Mouse (Mus musculus) embryo, embryonic 9.5 days (tissue): Measurements from ENCODE around the gene Med17.
"Not testable (repeated sequence)": the region's sequence is repeated elsewhere in the genome, so short reads cannot be mapped to it uniquely, and the experiment has no call there.

ENCODE experiments used
- DNase-seq: peaks from one replicate; pipeline ENCODE4 v3.0.0-alpha.2; 2017; ENCODE audit errors: extremely low spot score

Gene Med17

DNA sequence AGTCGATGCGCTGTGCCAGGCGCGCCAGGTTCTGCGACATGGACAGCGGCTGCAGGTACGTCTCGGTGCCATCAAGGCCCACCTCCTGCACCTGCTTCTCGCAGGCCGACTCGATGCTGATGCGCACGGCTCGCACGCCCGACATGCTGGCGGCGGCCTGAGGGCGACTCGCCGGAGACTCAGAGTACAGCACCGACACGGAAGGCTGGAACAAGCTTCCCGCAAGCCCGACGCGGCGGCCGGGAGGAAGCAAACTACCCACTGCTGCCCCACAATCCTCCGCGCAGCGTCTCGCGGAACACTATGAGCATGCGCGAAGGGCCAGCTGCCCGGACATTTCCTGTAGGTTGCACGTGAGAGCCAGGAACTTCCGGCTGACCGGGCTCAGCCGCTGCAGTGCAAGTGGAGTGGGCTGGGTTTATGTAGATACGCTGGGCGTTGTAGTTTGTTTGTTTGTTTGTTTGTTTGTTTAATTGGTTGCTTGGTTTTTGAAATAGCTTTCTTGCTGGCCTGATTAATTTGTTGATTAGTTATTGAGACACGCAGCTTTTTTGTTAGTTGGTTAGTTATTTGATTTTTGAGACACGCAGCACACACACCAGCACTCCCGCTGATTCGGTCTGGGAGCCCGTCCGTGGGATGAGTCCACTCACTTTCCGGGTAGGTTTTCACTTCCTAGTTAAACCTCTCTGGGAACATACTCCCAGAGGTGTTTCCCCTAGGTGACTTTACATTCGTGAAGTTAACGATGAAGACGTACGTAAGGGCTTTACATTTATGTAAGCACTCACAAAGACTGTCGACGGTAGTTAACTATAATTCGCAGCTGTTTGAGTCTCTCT lies at the start of gene Med17:
Gene Med17, minus strand, starts transcription at position 283 of the 842 bp plus-strand sequence.
- DNase-seq = peak; percentile 92

DNA sequence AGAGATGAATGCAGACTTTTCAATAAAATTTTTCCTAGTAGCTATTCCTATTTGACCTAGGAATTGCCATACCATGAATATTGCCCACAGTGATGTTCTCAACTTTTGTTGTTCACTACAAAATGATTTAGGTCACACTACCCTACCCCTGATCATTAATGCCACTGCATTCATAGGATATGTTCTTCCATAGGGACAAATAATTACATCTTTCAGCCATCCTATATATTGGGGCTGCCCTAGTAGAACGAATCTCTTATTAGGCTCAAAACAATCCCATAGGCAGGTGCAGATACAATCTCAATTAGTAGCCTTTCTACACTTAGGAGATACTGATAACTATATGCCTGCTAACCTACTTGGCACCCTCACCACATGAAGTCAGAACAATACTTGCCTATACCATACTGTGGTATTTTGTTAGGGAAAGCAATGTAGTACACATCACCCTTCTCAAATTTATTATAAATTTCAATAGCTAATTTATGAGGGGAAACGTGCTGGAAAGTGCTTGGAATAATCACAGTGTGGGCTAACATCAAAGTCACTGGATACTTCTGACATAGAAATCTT lies 38.5 kb upstream of the Med17 start:
- DNase-seq = no peak

DNA sequence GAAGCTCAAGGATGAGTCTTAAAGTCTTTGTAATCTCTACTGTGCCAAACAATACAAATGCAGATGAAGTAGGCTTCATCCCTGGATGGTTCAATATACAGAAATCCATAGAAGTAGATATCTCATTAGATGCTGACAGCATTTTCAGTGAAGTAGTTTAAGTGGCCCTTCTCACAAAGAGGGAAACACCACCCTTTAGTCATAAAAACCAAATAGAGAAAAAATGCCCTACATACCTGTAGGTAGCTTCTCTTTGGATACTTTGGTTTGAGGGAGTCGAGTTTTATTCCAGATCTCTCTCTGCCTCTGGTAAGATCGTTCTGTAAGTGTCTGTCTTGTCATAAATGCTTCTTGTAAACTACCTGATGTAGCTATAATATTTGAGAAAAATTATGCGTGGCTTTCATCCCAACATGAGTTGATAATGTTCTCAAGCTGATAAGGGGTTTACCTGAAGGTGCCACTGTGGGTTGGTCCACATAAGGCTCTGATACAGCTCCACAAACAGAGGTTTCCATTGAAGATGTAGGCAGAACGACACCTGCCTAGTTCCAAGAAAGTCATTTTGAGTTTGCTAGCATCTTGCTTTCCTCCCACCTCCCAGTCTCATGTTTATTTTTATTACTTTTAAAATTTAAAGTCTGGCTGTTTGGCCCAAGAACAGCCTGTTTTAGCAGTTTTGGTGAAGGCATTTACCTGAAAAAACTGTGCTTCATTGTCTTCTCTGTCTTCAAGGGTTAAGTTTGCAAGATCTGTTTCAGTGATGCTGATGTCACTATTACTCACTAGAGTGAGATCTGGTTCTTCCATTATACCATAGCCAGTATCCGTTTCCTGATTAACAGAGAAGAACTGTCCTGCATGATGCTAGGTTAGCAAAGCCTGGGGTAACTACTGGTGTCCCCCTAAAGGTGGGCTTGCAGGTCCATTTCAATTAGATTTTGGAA lies 37.8 kb upstream of the Med17 start:
- no peak for DNase-seq

GRCm38 (mm10) chr9:15316296-15316695 lies 36.6 kb upstream of the Med17 start:
- not testable (repeated sequence) for DNase-seq

GRCm38 (mm10) chr9:15314619-15315018 lies 34.9 kb upstream of the Med17 start:
- DNase-seq = no peak

- no peak for DNase-seq
Observed at GRCm38 (mm10) chr9:15313633-15314032, 33.9 kb upstream of the Med17 start.

DNA sequence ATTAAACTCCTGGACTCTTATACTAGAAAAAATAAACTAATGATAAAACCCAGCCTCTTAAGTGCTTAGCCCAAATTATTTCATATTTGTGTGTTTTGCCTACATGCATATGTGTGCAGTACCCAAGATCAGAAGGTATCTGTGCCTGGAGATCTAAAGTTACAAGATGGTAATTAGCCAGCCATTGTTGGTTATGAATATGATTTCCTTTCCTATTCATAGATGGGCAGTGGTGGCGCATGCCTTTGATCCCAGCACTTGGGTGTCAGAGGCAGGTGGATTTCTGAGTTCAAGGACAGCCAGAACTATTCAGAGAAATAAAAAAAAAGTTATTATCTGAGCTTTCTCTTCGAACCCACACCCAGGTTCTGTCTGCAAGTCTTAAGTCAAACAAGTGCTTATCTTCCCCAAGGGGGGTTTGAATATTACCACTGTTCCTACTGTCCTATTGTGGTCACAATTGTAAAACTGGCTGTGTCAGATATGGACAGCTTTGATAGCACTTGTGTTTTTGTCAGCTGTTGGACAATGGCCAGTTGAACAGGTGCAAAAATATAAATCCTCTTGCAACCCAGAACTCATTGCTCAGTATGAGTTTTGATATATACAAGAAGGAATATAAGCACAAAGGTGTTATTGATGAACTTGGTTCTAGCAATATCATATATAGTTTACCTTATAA lies 32.5 kb upstream of the Med17 start:
- DNase-seq = no peak

DNA sequence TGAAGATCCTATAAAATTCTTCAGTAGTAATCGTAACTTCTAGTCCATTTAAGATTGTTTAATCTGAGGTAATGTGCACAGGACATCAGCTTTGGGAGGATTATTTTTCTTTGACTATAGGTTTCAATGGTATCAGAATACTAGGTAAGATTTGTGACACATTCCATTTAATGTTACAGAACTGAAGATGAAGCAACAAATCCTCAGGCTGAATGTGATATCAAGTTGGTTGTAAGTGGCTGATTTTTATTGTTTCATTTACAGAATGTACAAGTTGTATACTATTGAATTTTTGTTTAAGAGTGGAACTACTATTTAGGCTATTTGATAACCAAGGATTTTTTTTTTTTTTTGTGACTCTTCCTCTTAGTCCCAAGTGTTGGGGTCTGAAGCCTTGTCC lies 30.4 kb upstream of the Med17 start:
- DNase-seq = no peak

- no peak for DNase-seq
Observed at GRCm38 (mm10) chr9:15309425-15309824, 29.7 kb upstream of the Med17 start.

DNA sequence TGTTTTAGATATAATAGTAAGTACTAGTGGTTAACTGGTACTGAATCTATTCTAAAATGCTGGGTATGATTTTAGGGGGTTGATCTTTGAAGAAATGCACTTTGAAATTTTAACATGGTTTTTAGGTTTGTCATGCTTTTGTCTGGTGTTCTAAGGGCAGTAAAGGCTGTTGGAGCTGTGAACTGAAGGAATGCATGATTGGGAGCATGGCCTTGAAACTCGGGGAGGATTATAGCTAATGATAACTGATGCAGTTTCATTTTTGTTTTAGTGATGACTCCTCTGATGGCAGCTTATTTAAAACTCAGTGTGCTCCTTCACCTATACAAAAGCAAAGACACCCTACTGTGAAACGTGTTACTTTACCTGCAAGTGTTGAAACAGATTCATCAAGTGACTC lies 28.5 kb upstream of the Med17 start:
- DNase-seq = no peak

DNA sequence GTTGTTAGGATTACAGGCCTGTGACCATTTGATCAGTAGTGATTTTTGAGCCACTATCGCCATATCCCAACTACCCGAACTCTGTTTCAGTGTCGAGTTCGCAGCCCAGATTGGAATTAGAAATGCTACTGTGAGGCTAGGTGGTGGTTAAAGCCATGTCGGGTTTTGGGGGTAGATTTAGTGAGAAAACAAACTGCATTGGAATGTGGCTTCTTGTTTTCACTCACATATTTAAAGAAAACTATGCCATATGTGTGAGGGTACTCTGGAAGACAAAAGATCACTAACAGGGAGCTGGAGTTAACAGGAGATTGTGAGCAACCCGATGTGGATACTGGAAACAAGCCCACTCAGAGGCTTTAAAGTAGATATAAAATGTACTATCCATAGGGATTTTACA lies 27.5 kb upstream of the Med17 start:
- no peak for DNase-seq

DNA sequence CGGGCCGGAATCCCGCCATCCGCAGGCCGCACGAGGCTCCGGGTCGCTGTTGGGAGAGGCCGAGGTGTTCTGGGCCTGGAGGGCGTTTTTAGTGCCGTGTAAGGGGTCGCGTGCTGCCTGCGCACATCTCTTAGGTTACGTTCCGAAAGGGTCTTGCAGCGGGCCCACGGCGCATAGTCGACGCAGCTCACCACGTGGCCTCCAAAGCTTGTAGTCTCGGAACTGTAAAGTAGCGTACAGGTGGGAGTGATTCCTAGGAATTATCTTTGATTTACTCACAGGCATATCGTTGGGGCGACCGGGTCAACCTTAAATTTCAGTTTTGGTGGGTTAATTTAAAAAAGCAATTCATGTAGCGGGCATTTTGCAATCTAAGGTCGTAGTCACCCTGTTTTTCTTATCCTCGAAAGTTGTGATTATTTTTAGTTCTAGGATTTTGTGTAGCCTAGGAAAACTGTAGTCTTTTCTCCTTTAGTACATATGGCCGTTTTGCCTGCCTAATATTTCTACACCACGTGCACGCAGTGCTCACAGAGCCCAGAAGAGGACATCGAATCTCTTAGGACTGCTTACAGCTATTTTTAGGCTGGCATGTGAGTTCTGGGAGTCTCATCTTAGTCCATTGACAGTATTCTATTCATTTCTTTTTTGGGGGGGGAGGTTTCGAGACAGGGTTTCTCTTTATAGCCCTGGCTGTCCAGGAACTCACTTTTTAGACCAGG lies 26.8 kb upstream of the Med17 start, which contains the start of gene 4931406C07Rik:
Gene 4931406C07Rik, minus strand, starts transcription at position 51 of the 722 bp plus-strand sequence.
- no peak for DNase-seq

- peak; percentile 98 for DNase-seq
Observed at GRCm38 (mm10) chr9:15305503-15306397, 26.0 kb upstream of the Med17 start, which contains the start of gene Taf1d. Gene Taf1d, plus strand, starts transcription at chr9:15306214.

- DNase-seq = no peak
Observed at GRCm38 (mm10) chr9:15302881-15303280, 23.1 kb upstream of the Med17 start.

GRCm38 (mm10) chr9:15302006-15302405 lies 22.3 kb upstream of the Med17 start:
- DNase-seq = not testable (repeated sequence)

GRCm38 (mm10) chr9:15301399-15301798 lies 21.7 kb upstream of the Med17 start:
- DNase-seq = no peak

DNA sequence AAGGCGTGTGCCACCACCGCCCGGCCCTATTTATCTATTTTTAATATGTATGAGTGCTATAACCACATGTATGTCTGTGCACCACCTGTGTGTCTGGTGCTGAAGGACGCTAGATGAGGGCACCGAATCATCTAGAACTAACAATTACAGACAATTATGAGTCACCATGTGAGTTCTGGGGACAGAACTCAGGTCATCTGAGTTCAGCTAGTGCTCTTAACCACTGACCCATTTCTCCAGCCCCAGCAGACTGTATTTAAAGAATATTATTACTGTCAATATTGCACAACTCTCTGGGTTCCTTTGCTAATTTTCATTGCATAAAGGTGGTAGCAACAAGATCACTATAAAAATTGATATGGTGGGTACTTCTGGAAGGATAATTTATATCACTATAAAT lies 20.3 kb upstream of the Med17 start:
- no peak for DNase-seq

- no peak for DNase-seq
Observed at GRCm38 (mm10) chr9:15298451-15298850, 18.7 kb upstream of the Med17 start.

DNA sequence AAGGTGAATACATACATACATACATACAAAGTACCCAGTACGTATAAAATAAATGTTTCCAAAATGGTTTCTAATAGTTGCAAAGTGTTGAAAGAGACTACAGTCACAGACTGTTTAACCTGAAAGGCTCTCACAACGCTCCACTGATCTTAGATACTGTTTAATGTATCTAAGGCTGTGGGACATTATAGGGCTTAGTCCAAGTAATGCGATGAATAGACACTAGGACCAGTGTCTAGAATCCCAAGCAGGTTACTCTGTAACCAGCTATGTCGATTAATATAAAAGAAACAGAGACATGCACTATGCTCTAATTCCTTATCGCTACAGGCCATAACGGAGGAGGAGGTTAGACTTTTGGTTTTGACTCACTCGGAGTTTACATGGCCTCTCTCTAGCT lies 17.4 kb upstream of the Med17 start:
- DNase-seq = no peak

GRCm38 (mm10) chr9:15289251-15289650 lies 9.5 kb upstream of the Med17 start:
- DNase-seq = no peak
